Mouse (Mus musculus): ENCODE measurements around the gene Smg6.

GRCm38 (mm10) chr11:75124406-75124805 is 198.8 kb downstream of the Smg6 start:
- TF ChIP-seq CTCF (IDR thresholded peaks at IDR 0.05; ENCODE audit: low read depth) (no peak), EP300 (IDR thresholded peaks at IDR 0.05; ENCODE audit: low read depth) (no peak)
